Mouse (Mus musculus) adrenal gland, postnatal 10 days (tissue): ENCODE measurements around the gene Dagla. TPM values are rescaled to one million over a fixed set of nuclear protein-coding genes. Genes with fewer than 3 reads are reported as not detected.

ENCODE experiments used
- DNase-seq: peaks from one replicate; pipeline ENCODE4 v3.0.0; 2021; ENCODE audit warnings: mixed read lengths
- total RNA-seq, 2 experiments: library from RNA; stranded (reverse); gene quantifications; 2 replicates each; pipeline ENCODE4 v1.2.3; 2021

Dagla gene
- total RNA-seq, 2 experiments from 2014 or later = 6.3 to 8.4 TPM

DNA sequence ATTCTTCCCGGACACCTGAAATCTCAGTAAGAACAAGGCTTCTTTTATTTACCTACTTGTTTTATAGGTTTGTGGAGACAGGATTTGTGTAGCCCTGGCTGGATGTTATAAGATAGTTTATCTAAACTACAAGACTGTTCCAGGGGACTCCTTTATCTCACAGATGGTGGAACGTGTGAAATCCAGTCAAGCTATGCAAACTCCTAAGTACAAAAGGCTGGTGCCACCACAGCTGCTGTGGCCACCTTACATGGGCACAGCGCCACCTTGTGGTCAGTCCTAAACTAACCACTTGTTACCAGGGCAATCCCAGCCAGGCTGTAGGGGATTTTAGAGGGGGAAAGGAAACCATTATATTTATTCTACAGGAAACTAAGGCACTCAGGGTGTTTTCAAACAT lies 106.0 kb downstream of the Dagla start:
- DNase-seq = peak; percentile 90

DNA sequence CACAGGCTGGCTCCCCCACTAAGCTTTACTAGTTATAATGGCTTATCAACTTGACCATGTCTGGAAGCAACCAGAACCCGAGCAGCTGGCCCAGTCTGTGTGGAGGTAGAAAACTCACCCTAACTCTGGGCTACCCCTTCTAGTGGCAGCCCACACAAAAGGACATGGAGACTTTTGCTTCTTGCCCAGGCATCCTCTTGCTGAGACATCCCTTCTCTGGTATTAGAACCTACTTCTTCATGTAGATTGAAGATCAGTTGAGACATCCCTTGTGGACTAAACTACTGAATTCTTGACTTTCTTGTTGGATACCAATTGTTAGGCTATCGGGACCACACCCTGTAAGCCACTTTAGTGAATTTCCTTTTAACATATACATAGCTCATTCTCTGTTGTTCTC lies 106.4 kb downstream of the Dagla start:
- DNase-seq = no peak

DNA sequence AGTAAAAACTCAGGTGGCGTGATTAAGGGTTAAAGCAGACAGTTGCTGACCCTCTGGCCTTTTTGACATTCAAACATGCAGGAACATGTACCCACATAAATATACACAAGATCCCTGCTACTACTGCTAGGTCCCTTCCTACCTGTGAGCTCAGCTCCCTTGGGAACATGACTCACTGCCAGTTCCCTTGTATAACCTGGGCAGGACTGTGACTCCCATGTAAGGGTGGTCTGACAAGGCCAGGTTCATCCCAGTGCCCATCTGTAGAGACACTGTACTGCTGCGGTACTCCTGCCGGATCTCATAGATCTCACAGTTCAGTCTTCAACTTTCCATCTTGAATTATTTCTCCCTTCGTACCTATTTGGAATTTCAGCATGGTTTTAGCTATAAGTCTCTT lies 107.5 kb downstream of the Dagla start:
- DNase-seq = no peak

Other genes with a start within 250 kb of the Dagla start
- gene Fads2, start 203.1 kb downstream of the Dagla start, total RNA-seq = 100 to 1,000 TPM; 344 to 595 TPM
- gene Fads1, start 122.0 kb downstream of the Dagla start, total RNA-seq = 100 to 1,000 TPM; 177 to 270 TPM
- 100 to 1,000 TPM; 166 to 181 TPM for gene Tmem258, start 100.9 kb downstream of the Dagla start, total RNA-seq
- gene Fen1, start 100.7 kb downstream of the Dagla start, total RNA-seq = 10 to 100 TPM; 20.7 to 21.9 TPM
- 1 to 10 TPM; 4.9 to 6.4 TPM for gene Myrf, start 64.1 kb downstream of the Dagla start, total RNA-seq
- gene Syt7, start 84.2 kb upstream of the Dagla start, total RNA-seq = 10 to 100 TPM; 25.8 to 26.3 TPM
- 1 to 10 TPM; 3.4 to 4.7 TPM for gene Lrrc10b, start 152.6 kb upstream of the Dagla start, total RNA-seq
- under 1 TPM; 0.63 to 0.94 TPM for gene Ppp1r32, start 178.1 kb upstream of the Dagla start, total RNA-seq
- gene Cpsf7, start 220.4 kb upstream of the Dagla start, total RNA-seq = 10 to 100 TPM; 50.0 to 69.4 TPM
- 10 to 100 TPM; 52.5 to 60.1 TPM for gene Sdhaf2, start 221.3 kb upstream of the Dagla start, total RNA-seq